Mouse (Mus musculus): ENCODE measurements around the gene Mex3d. TPM values are rescaled to one million over a fixed set of nuclear protein-coding genes. Genes with fewer than 3 reads are reported as not detected.
A peak's percentile ranks its signal among the peaks of the same experiment; 100 is the strongest.

The Mex3d gene
- polyA plus RNA-seq, 1 experiment from 2014 or later, result 4.4 TPM

DNA sequence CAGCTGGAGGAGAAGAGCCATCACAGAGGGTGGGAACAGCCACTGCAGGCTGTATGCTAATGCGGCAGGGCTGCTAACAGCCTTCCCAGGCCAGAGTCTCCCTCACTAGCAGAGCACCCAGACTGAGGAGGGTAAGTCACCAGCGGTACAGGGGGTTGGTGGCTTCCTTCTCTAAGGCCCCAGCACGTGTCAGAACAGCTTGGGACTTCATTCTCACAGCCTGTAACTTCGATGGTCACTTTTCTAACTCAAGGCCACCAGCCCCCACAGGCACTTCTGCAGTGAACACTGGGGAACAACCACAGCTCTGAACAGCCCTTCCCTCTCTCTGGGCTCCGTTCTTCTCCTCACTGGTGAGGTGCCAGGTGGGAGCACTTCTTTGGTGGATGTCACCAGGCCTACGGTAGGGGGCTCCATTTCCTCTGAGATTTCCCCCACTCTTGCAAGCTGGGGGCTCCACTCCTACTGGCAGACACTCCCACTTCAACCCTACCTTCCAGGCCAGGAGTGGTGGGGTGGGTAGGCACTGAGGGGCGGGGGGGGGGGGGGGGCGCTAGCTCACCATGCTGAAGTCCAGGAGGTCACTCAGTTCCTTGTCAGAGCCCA is 43.0 kb upstream of the Mex3d start:
- H3K27me3 ChIP-seq (ENCODE audit: control insufficient read depth, insufficient read depth, low read depth, low read length), result no peaks in the 10 kb centered on the region
- H3K27ac ChIP-seq (ENCODE audit: low read length), result no peak overlapping the region
- H3K4me2 ChIP-seq (ENCODE audit: low read depth, low read length), result no peak overlapping the region
- 59% methylated on average over 8 of the region's 8 CpGs for WGBS
- no peaks in the 10 kb centered on the region for H3K9me3 ChIP-seq (ENCODE audit: control insufficient read depth, low read length)
- no peak for ATAC-seq (ENCODE audit: low read depth)
- H3K4me3 ChIP-seq (ENCODE audit: low read length), result no peak overlapping the region
- no peak overlapping the region for H3K9ac ChIP-seq (ENCODE audit: low read length)
- H3K36me3 ChIP-seq (ENCODE audit: control insufficient read depth, insufficient read depth, low read length), result peaks cover 41% of the 10 kb centered on the region
- H3K4me1 ChIP-seq (replicated peaks; ENCODE audit: control insufficient read depth, insufficient read depth, low read length), result peaks cover 18% of the 10 kb centered on the region

DNA sequence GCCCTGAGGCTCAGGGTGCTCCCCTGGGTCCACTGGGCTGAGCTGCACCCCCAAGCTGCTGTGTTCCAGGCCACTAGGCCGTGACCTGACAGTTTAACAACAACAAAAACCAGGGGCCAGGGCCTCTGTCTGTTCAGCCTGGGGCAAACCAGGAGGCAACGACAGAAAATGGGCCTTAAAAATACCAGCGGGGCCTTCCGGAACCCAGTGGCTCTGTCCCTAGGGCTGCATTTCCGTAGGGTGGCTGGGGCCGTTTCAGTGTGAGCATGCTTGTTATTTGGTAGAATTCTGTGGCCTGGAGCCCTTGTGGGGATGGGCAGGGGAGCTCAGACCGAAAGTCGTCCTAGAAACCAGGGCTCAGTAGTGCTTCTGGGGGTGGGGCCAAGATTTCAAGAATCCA is 42.3 kb upstream of the Mex3d start:
- Histone ChIP-seq H3K4me3 (ENCODE audit: low read length) (no peak overlapping the region), H3K4me1 (replicated peaks; ENCODE audit: control insufficient read depth, insufficient read depth, low read length) (peaks cover 18% of the 10 kb centered on the region), H3K27me3 (ENCODE audit: control insufficient read depth, insufficient read depth, low read depth, low read length) (no peaks in the 10 kb centered on the region), H3K36me3 (ENCODE audit: control insufficient read depth, insufficient read depth, low read length) (peaks cover 48% of the 10 kb centered on the region), H3K27ac (ENCODE audit: low read length) (no peak overlapping the region), H3K9me3 (ENCODE audit: control insufficient read depth, low read length) (peaks cover 5% of the 10 kb centered on the region; the same call in 1 of the 2 replicates), H3K4me2 (ENCODE audit: low read depth, low read length) (no peak overlapping the region), H3K9ac (ENCODE audit: low read length) (0 out of 2 replicates have a peak overlapping the region, but pooled peaks have one; percentile 14)
- WGBS, result 80% methylated on average over 8 of the region's 8 CpGs
- no peak for ATAC-seq (ENCODE audit: low read depth)

DNA sequence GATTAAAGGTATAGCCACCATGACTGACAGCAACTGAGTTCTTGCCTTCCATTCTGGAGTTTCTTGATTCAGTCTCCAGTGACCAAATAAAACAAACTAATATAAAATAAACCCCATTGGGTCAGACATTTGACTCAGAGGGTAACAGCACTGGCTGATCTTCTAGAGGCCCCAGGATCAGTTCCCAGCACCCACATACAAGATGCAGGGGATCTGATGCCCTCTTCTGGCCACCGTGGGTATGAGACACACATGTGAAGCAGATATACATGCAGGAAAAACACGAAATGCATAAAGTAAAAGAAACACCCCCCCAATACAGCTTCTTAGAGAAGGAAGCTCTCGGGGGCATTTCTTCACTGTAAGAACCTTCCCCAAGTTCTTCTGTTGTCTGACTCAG is 37.6 kb upstream of the Mex3d start:
- no peak overlapping the region for H3K4me3 ChIP-seq (ENCODE audit: low read length)
- WGBS, result 93% methylated on average over 3 of the region's 3 CpGs
- no peak overlapping the region for H3K27ac ChIP-seq (ENCODE audit: low read length)
- no peak overlapping the region for H3K9ac ChIP-seq (ENCODE audit: low read length)
- no peaks in the 10 kb centered on the region for H3K4me1 ChIP-seq (replicated peaks; ENCODE audit: control insufficient read depth, insufficient read depth, low read length)
- H3K27me3 ChIP-seq (ENCODE audit: control insufficient read depth, insufficient read depth, low read depth, low read length), result no peaks in the 10 kb centered on the region
- ATAC-seq (ENCODE audit: low read depth), result no peak
- peaks cover 65% of the 10 kb centered on the region for H3K36me3 ChIP-seq (ENCODE audit: control insufficient read depth, insufficient read depth, low read length)
- no peak overlapping the region for H3K4me2 ChIP-seq (ENCODE audit: low read depth, low read length)
- H3K9me3 ChIP-seq (ENCODE audit: control insufficient read depth, low read length), result peaks cover 5% of the 10 kb centered on the region; the same call in 1 of the 2 replicates

DNA sequence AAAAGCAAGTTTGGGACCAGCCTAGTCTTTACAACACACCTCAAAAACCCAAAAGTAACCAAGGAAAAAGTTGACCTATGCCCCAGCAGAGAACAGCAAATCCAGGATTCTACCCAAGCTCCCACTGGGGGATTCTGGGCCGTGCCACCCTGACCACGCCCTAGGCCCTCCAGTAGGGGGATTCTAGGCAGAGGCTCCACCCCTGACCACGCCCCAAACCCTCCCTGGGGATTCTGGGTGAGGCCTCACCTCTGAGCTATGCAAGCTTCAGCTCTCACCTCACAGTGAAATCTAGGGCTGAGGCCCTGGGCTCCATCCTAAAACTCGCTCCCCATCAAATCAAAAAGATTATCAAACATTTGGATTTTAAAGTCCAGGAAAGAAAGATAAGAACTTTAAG is 36.1 kb upstream of the Mex3d start:
- Histone ChIP-seq H3K27me3 (ENCODE audit: control insufficient read depth, insufficient read depth, low read depth, low read length) (no peaks in the 10 kb centered on the region), H3K4me1 (replicated peaks; ENCODE audit: control insufficient read depth, insufficient read depth, low read length) (peaks cover 4% of the 10 kb centered on the region; the same call in 1 of the 2 replicates), H3K36me3 (ENCODE audit: control insufficient read depth, insufficient read depth, low read length) (peaks cover 70% of the 10 kb centered on the region), H3K4me2 (ENCODE audit: low read depth, low read length) (no peak overlapping the region), H3K9me3 (ENCODE audit: control insufficient read depth, low read length) (peaks cover 5% of the 10 kb centered on the region; the same call in 1 of the 2 replicates), H3K9ac (ENCODE audit: low read length) (no peak overlapping the region), H3K4me3 (ENCODE audit: low read length) (no peak overlapping the region), H3K27ac (ENCODE audit: low read length) (no peak overlapping the region)
- ATAC-seq (ENCODE audit: low read depth), result peak; percentile 45; the same call in 1 of the 2 replicates
- WGBS, result 42% methylated on average over 4 of the region's 4 CpGs

DNA sequence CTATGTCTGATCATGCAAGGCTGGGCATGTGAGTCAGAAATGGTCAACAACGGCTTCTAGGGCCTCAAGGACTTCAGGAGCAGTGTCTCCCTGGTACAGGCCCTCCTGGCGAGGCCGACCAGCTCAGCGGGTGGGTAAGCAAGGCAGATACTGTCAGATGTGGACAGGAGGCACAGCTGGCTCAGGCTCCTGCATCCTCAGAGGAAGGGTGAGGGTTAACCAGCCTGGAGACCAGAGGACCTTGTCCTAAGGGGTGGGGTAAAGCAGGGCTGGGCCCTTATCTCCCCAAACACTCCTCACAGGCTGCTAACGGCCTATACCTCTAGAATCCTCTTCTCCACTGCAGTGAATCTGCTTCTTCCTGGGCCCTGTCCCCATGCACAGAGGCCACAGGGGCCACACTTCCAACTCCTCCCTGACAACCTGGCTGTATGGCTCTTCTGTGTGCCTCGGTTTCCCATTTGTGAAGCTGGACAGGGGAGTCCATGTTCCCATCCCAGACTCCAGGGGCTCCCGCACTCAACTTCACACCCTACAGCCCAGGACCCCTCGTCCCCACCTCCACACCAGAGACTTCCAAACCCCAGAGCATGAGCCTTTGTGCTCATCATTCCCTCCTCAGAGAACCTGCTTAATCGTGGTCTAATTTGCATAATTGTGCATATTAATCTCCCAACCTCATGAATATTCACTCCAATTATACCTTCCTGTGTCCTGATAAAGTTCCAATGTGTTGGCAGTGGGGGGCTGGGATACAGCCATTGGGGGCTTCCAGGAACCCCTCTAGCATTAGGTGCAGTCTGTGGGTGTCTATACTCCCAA is 34.4 kb upstream of the Mex3d start:
- H3K9me3 ChIP-seq (ENCODE audit: control insufficient read depth, low read length), result peaks cover 5% of the 10 kb centered on the region; the same call in 1 of the 2 replicates
- no peak overlapping the region for H3K4me2 ChIP-seq (ENCODE audit: low read depth, low read length)
- no peak overlapping the region for H3K27ac ChIP-seq (ENCODE audit: low read length)
- 83% methylated on average over 9 of the region's 9 CpGs for WGBS
- peaks cover 4% of the 10 kb centered on the region; the same call in 1 of the 2 replicates for H3K4me1 ChIP-seq (replicated peaks; ENCODE audit: control insufficient read depth, insufficient read depth, low read length)
- no peak overlapping the region for H3K9ac ChIP-seq (ENCODE audit: low read length)
- no peak overlapping the region for H3K4me3 ChIP-seq (ENCODE audit: low read length)
- no peak for ATAC-seq (ENCODE audit: low read depth)
- H3K27me3 ChIP-seq (ENCODE audit: control insufficient read depth, insufficient read depth, low read depth, low read length), result no peaks in the 10 kb centered on the region
- H3K36me3 ChIP-seq (ENCODE audit: control insufficient read depth, insufficient read depth, low read length), result peaks cover 72% of the 10 kb centered on the region

DNA sequence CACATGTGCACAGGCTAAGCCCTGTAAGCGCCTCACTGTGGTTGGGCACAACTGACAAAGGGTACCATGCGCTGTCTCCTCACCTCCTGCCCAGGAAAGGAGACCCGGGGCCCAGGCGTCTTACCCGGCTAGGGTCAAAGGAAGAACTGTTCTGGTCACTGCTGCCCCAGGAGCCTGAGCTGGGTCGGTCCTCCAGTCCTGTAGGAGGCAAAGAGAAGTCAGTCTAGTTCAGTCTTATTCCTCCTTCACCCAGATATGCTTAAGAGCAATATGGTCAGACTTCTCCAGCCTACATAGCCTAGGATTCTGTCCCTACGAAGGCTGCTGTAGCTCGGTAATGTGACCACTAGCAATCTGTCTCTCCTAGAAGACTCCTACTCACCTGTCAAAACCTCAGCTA is 33.7 kb upstream of the Mex3d start:
- 91% methylated on average over 8 of the region's 8 CpGs for WGBS
- H3K9ac ChIP-seq (ENCODE audit: low read length), result no peak overlapping the region
- H3K27ac ChIP-seq (ENCODE audit: low read length), result no peak overlapping the region
- no peak overlapping the region for H3K4me2 ChIP-seq (ENCODE audit: low read depth, low read length)
- ATAC-seq (ENCODE audit: low read depth), result no peak
- H3K4me3 ChIP-seq (ENCODE audit: low read length), result no peak overlapping the region
- peaks cover 72% of the 10 kb centered on the region for H3K36me3 ChIP-seq (ENCODE audit: control insufficient read depth, insufficient read depth, low read length)
- H3K4me1 ChIP-seq (replicated peaks; ENCODE audit: control insufficient read depth, insufficient read depth, low read length), result peaks cover 4% of the 10 kb centered on the region; the same call in 1 of the 2 replicates
- H3K9me3 ChIP-seq (ENCODE audit: control insufficient read depth, low read length), result peaks cover 5% of the 10 kb centered on the region; the same call in 1 of the 2 replicates
- H3K27me3 ChIP-seq (ENCODE audit: control insufficient read depth, insufficient read depth, low read depth, low read length), result no peaks in the 10 kb centered on the region

DNA sequence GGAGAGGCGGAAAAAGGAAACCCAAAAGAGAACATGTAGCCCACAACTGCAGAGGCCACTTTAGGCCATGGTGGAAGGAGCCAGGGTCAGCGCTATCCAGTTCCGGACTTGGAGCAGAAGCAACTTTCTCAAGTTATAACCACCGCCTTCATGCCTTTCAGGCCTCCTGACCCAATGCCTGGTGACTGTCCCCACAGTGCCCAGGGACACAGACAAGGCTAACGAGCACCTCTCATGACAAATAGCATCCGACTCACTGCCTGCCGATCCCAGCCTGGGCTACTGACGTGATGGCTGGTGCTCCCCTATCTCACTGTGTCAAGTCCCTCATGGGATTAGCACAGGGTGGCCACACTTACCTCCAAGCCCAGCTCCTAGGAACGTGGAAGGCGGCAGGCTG is 33.3 kb upstream of the Mex3d start:
- no peaks in the 10 kb centered on the region for H3K27me3 ChIP-seq (ENCODE audit: control insufficient read depth, insufficient read depth, low read depth, low read length)
- no peak overlapping the region for H3K4me2 ChIP-seq (ENCODE audit: low read depth, low read length)
- H3K9ac ChIP-seq (ENCODE audit: low read length), result no peak overlapping the region
- H3K4me1 ChIP-seq (replicated peaks; ENCODE audit: control insufficient read depth, insufficient read depth, low read length), result peaks cover 4% of the 10 kb centered on the region; the same call in 1 of the 2 replicates
- H3K27ac ChIP-seq (ENCODE audit: low read length), result no peak overlapping the region
- 89% methylated on average over 10 of the region's 10 CpGs for WGBS
- peaks cover 5% of the 10 kb centered on the region; the same call in 1 of the 2 replicates for H3K9me3 ChIP-seq (ENCODE audit: control insufficient read depth, low read length)
- ATAC-seq (ENCODE audit: low read depth), result no peak
- no peak overlapping the region for H3K4me3 ChIP-seq (ENCODE audit: low read length)
- H3K36me3 ChIP-seq (ENCODE audit: control insufficient read depth, insufficient read depth, low read length), result peaks cover 73% of the 10 kb centered on the region

DNA sequence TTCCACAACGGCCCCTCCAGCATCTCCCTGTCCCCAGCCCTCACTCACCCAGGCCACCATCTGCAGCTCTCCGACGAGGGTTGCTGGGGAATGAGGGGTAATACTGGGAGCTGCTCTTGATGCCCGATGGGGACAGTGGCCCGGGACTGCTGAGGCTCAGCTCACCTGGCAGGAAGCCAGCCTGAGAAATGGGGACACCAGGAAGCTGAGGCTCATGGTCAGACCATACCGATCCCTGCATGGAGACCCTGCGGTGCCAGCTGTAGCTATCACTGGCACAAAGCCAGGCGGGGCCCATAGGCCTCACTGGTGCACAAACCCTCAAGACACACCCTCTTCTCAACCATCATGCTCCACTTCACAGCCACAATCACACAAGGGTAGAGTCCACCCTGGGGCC is 32.0 kb upstream of the Mex3d start:
- no peak overlapping the region for H3K4me3 ChIP-seq (ENCODE audit: low read length)
- no peak for ATAC-seq (ENCODE audit: low read depth)
- no peaks in the 10 kb centered on the region for H3K9me3 ChIP-seq (ENCODE audit: control insufficient read depth, low read length)
- peaks cover 4% of the 10 kb centered on the region; the same call in 1 of the 2 replicates for H3K4me1 ChIP-seq (replicated peaks; ENCODE audit: control insufficient read depth, insufficient read depth, low read length)
- 69% methylated on average over 8 of the region's 8 CpGs for WGBS
- no peak overlapping the region for H3K9ac ChIP-seq (ENCODE audit: low read length)
- H3K36me3 ChIP-seq (ENCODE audit: control insufficient read depth, insufficient read depth, low read length), result peaks cover 72% of the 10 kb centered on the region
- H3K27ac ChIP-seq (ENCODE audit: low read length), result no peak overlapping the region
- H3K4me2 ChIP-seq (ENCODE audit: low read depth, low read length), result no peak overlapping the region
- no peaks in the 10 kb centered on the region for H3K27me3 ChIP-seq (ENCODE audit: control insufficient read depth, insufficient read depth, low read depth, low read length)

DNA sequence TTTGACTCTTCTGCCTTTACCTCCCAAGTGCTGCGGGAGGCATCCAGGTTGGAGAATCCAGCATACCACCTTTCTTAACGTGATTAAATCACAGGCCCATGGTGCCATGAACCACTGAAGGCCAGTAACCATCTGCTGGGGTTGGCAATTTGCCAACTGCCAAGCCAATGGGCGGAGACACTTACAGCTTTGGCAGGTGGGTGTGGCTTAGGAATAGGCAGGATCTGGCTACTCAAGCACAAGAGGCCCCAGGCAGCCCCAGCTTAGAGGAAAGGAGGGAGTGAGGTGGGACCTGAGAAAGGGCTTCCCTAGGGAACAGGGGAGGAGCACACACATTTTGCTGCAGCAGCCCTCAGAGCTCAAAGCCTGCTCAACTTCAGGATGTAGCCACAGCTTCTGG is 30.9 kb upstream of the Mex3d start:
- H3K36me3 ChIP-seq (ENCODE audit: control insufficient read depth, insufficient read depth, low read length), result peaks cover 75% of the 10 kb centered on the region
- 43% methylated on average over 3 of the region's 3 CpGs for WGBS
- H3K9me3 ChIP-seq (ENCODE audit: control insufficient read depth, low read length), result no peaks in the 10 kb centered on the region
- no peak overlapping the region for H3K9ac ChIP-seq (ENCODE audit: low read length)
- H3K4me3 ChIP-seq (ENCODE audit: low read length), result no peak overlapping the region
- H3K4me1 ChIP-seq (replicated peaks; ENCODE audit: control insufficient read depth, insufficient read depth, low read length), result peaks cover 4% of the 10 kb centered on the region; the same call in 1 of the 2 replicates
- H3K4me2 ChIP-seq (ENCODE audit: low read depth, low read length), result no peak overlapping the region
- peak overlapping the region; percentile 18; the same call in 1 of the 2 replicates for H3K27ac ChIP-seq (ENCODE audit: low read length)
- 0 out of 2 replicates have a peak, but pooled peaks have one; percentile 25 for ATAC-seq (ENCODE audit: low read depth)
- H3K27me3 ChIP-seq (ENCODE audit: control insufficient read depth, insufficient read depth, low read depth, low read length), result no peaks in the 10 kb centered on the region

All from lung, embryonic 16.5 days (tissue).